Mouse (Mus musculus): ENCODE measurements around the gene Zfyve1. TPM values are rescaled to one million over a fixed set of nuclear protein-coding genes. Genes with fewer than 3 reads are reported as not detected.

Zfyve1 gene
- polyA plus RNA-seq, 1 experiment from 2014 or later = 27.5 TPM

DNA sequence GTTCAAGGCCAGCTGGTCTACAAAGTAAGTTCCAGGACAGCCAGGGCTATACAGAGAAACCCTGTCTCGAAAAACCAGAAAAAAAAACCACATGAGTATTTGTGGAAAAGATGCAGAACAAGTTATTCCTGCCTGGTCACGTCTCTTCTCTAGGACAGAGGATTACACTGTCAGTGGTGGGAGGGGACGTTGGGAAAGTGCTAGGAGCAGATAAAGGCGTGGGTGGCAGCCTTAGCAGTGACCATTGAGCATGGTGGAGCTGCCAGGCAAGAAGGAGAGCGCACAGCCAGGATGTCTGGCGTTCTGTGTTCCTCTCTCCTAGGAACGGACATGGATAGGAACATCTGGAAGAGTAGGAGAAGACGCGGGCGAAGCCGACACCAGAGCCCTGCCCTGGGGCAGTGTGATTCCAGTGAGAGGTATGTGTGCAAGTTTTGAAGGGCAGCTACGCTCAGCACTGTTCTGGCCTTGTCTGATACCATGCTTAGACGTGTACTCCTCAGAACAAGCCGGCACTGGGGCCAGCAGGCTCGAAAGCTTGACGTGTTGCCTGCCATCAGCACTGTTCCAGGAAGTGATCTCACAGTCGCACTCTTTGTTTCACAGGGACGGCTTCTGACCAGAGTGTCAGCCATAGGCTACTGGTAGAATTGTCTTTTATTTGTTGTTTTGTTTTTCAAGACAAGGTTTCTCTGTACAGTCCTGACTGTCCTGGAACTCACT lies 71.0 kb downstream of the Zfyve1 start:
- no peaks in the 10 kb centered on the region for H3K9me3 ChIP-seq (ENCODE audit: control insufficient read depth, low read length)
- no peak overlapping the region for H3K27ac ChIP-seq (replicated peaks; ENCODE audit: low read depth, low read length)
- H3K4me1 ChIP-seq (ENCODE audit: control insufficient read depth, insufficient read depth, low read length) = peaks cover 9% of the 10 kb centered on the region
- no peak overlapping the region for H3K4me2 ChIP-seq (ENCODE audit: low read length)
- 86% methylated on average over 18 of the region's 18 CpGs for WGBS
- DNase-seq = no peak
- no peaks in the 10 kb centered on the region for H3K27me3 ChIP-seq (ENCODE audit: control insufficient read depth, insufficient read depth, low read length)
- no peak for ATAC-seq (ENCODE audit: low FRiP score, low TSS enrichment)
- H3K4me3 ChIP-seq (replicated peaks; ENCODE audit: low read depth, low read length) = no peak overlapping the region
- H3K9ac ChIP-seq (replicated peaks; ENCODE audit: low read length) = no peak overlapping the region
- peaks cover 13% of the 10 kb centered on the region; the same call in 1 of the 2 replicates for H3K36me3 ChIP-seq (ENCODE audit: control insufficient read depth, insufficient read depth, low read length)

DNA sequence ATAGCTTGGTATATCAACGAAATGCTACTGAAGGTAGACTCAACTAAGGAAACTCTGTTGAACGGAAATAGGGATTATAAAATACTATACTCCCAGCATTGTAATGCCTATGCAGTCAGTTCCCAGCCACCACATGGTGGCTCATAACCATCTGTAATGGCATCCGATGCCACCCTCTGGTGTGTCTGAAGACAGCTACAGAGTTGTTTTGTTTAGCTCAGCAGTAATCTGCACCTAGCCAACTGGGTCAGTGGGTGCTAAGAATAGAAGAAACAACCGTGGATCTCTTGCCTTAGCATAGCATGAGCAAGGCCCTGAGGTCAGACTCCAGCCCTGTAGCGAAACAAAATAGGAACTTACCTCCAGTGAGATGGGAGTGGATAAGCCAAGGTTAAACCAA lies 72.7 kb downstream of the Zfyve1 start:
- Histone ChIP-seq H3K9me3 (ENCODE audit: control insufficient read depth, low read length) (no peaks in the 10 kb centered on the region), H3K27ac (replicated peaks; ENCODE audit: low read depth, low read length) (no peak overlapping the region), H3K4me3 (replicated peaks; ENCODE audit: low read depth, low read length) (no peak overlapping the region), H3K4me1 (ENCODE audit: control insufficient read depth, insufficient read depth, low read length) (peaks cover 12% of the 10 kb centered on the region), H3K4me2 (ENCODE audit: low read length) (no peak overlapping the region), H3K27me3 (ENCODE audit: control insufficient read depth, insufficient read depth, low read length) (no peaks in the 10 kb centered on the region), H3K36me3 (ENCODE audit: control insufficient read depth, insufficient read depth, low read length) (peaks cover 5% of the 10 kb centered on the region; the same call in 1 of the 2 replicates), H3K9ac (replicated peaks; ENCODE audit: low read length) (no peak overlapping the region)
- no peak for ATAC-seq (ENCODE audit: low FRiP score, low TSS enrichment)
- no peak for DNase-seq
- WGBS = 86% methylated on average over 5 of the region's 5 CpGs

DNA sequence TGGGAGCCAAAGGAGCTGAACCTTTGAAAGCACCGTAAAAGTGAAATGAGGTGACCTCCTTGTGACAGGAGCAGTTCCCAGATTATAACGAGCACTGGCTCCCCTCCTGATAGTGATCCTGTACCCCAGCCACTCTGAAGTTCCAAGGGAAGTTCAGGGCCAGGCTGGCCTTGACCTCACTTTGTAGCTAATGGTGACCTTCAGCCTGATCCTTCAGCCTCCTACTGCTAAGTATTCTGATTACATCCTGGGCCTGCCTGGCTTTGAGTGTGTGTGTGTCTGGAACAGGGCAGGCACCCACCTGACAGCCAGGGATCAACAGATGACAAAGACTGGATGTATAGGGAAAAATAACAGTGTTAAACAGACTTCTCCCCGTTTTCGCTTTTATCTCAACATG lies 73.1 kb downstream of the Zfyve1 start:
- no peak overlapping the region for H3K27ac ChIP-seq (replicated peaks; ENCODE audit: low read depth, low read length)
- no peak overlapping the region for H3K4me2 ChIP-seq (ENCODE audit: low read length)
- ATAC-seq (ENCODE audit: low FRiP score, low TSS enrichment) = no peak
- H3K9me3 ChIP-seq (ENCODE audit: control insufficient read depth, low read length) = no peaks in the 10 kb centered on the region
- no peak overlapping the region for H3K9ac ChIP-seq (replicated peaks; ENCODE audit: low read length)
- peaks cover 5% of the 10 kb centered on the region; the same call in 1 of the 2 replicates for H3K36me3 ChIP-seq (ENCODE audit: control insufficient read depth, insufficient read depth, low read length)
- WGBS = 81% methylated on average over 4 of the region's 4 CpGs
- H3K4me1 ChIP-seq (ENCODE audit: control insufficient read depth, insufficient read depth, low read length) = peaks cover 12% of the 10 kb centered on the region
- no peaks in the 10 kb centered on the region for H3K27me3 ChIP-seq (ENCODE audit: control insufficient read depth, insufficient read depth, low read length)
- no peak overlapping the region for H3K4me3 ChIP-seq (replicated peaks; ENCODE audit: low read depth, low read length)
- no peak for DNase-seq

DNA sequence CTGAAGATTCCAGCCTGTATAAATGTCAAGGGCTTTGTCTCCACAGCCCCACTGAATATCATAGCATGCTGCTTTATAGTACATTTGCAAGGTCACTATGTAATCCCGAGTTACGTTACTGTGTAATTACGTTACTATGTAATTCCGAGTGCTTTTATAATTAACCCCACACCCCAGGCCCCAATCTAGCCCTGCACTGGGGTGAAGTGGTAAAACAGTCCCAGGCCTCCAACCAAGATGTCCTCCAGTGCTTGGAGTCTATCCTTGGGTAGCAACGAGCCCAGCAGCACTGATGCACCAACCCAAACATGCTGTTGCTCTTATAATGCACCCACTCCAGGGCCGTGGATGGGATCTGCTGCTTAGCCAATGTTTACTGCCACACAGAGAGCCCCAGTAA lies 74.0 kb downstream of the Zfyve1 start:
- 90% methylated on average over 6 of the region's 6 CpGs for WGBS
- no peak overlapping the region for H3K4me2 ChIP-seq (ENCODE audit: low read length)
- no peak for ATAC-seq (ENCODE audit: low FRiP score, low TSS enrichment)
- no peak overlapping the region for H3K4me3 ChIP-seq (replicated peaks; ENCODE audit: low read depth, low read length)
- no peak overlapping the region for H3K27ac ChIP-seq (replicated peaks; ENCODE audit: low read depth, low read length)
- peaks cover 12% of the 10 kb centered on the region for H3K4me1 ChIP-seq (ENCODE audit: control insufficient read depth, insufficient read depth, low read length)
- no peaks in the 10 kb centered on the region for H3K27me3 ChIP-seq (ENCODE audit: control insufficient read depth, insufficient read depth, low read length)
- no peaks in the 10 kb centered on the region for H3K9me3 ChIP-seq (ENCODE audit: control insufficient read depth, low read length)
- no peak overlapping the region for H3K9ac ChIP-seq (replicated peaks; ENCODE audit: low read length)
- peaks cover 5% of the 10 kb centered on the region; the same call in 1 of the 2 replicates for H3K36me3 ChIP-seq (ENCODE audit: control insufficient read depth, insufficient read depth, low read length)
- DNase-seq = no peak

DNA sequence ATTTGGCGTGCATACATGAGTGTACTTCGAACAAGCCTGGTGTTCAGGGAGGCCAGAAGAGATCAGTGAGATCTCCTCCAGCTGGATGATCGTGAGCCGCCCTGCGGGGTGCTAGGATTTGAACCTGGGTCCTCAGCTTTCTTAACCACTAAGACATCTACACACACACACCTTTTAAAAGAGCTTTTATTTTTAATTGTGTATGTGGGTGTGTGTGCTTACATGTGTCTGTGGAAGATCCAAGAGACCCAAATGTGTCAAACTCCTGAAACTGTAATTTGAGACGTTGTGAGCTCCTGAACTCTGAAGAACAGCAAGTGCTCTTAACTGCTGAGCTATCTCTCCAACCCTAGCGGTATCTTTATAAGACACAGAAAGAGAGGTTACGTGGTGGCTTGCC lies 75.9 kb downstream of the Zfyve1 start:
- ATAC-seq (ENCODE audit: low FRiP score, low TSS enrichment) (no peak), DNase-seq (no peak)
- H3K36me3 ChIP-seq (ENCODE audit: control insufficient read depth, insufficient read depth, low read length) = no peaks in the 10 kb centered on the region
- H3K9me3 ChIP-seq (ENCODE audit: control insufficient read depth, low read length) = no peaks in the 10 kb centered on the region
- 54% methylated on average over 8 of the region's 8 CpGs for WGBS
- no peak overlapping the region for H3K27ac ChIP-seq (replicated peaks; ENCODE audit: low read depth, low read length)
- peaks cover 12% of the 10 kb centered on the region for H3K4me1 ChIP-seq (ENCODE audit: control insufficient read depth, insufficient read depth, low read length)
- H3K4me3 ChIP-seq (replicated peaks; ENCODE audit: low read depth, low read length) = peak overlapping the region; percentile 71
- H3K27me3 ChIP-seq (ENCODE audit: control insufficient read depth, insufficient read depth, low read length) = no peaks in the 10 kb centered on the region
- peak overlapping the region; percentile 70 for H3K4me2 ChIP-seq (ENCODE audit: low read length)
- H3K9ac ChIP-seq (replicated peaks; ENCODE audit: low read length) = peak overlapping the region; percentile 78

DNA sequence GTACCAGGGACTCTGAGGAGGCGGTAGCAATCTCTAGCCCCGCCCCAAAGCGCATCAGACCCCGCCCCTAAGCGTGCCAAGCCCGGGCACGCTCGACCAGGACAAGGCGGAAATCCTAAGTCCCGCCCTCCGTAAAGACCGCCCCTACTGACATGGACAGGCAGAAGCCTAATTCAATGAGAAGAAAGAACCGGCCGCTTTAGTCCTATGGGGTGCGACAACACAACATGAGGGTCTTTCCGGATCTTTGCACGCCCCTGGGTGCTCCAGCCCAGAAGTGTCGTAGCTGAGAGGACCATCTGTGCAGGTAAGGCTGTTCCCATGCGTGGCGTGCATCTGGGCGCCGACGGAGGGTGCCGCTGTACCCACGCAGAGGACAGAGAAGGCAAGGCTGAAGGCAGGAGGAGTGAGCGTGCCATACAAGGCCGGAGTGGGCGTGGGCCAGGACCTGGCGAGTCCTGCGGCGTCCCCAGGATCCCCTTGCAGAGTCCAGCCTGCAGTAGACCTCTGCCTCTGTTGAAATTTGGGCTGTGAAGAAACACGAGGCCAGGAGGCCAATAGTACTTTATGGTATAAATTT lies 76.6 kb downstream of the Zfyve1 start, which contains the start of gene Dcaf4:
Dcaf4 (plus strand) TSS at position 156 of the 580 bp plus-strand sequence.
- peak; percentile 95 for DNase-seq
- H3K27ac ChIP-seq (replicated peaks; ENCODE audit: low read depth, low read length) = peak within 1 kb of the TSS; percentile 77
- H3K9me3 ChIP-seq (ENCODE audit: control insufficient read depth, low read length) = no peaks in the 10 kb centered on the region
- ATAC-seq (ENCODE audit: low FRiP score, low TSS enrichment) = peak; percentile 99
- H3K36me3 ChIP-seq (ENCODE audit: control insufficient read depth, insufficient read depth, low read length) = no peaks in the 10 kb centered on the region
- peak within 1 kb of the TSS; percentile 70 for H3K4me2 ChIP-seq (ENCODE audit: low read length)
- no peaks in the 10 kb centered on the region for H3K27me3 ChIP-seq (ENCODE audit: control insufficient read depth, insufficient read depth, low read length)
- peak within 1 kb of the TSS; percentile 78 for H3K9ac ChIP-seq (replicated peaks; ENCODE audit: low read length)
- under 1% methylated on average over 32 of the region's 32 CpGs for WGBS
- peaks cover 12% of the 10 kb centered on the region for H3K4me1 ChIP-seq (ENCODE audit: control insufficient read depth, insufficient read depth, low read length)
- peak within 1 kb of the TSS; percentile 71 for H3K4me3 ChIP-seq (replicated peaks; ENCODE audit: low read depth, low read length)

DNA sequence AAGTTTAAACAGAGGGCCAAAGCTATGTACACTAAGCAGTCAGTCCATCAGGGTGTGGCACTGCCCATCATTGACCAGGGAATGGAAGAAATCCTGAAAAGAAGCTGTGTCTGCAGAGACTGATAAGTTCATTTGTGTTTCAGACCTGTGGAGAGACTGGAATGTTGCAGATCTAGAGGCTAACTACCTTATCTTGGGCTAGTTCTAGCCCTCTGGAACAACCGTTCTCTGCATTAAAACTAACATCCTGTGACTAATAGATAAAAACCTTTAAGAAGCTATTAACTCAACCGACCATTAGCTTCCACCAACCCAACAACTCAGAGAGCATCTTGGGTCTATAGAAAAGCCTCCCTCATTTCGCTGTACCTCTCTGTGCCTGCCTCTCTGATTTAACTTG lies 79.4 kb downstream of the Zfyve1 start:
- Histone ChIP-seq H3K9ac (replicated peaks; ENCODE audit: low read length) (no peak overlapping the region), H3K27me3 (ENCODE audit: control insufficient read depth, insufficient read depth, low read length) (no peaks in the 10 kb centered on the region), H3K4me2 (ENCODE audit: low read length) (no peak overlapping the region), H3K9me3 (ENCODE audit: control insufficient read depth, low read length) (no peaks in the 10 kb centered on the region), H3K4me3 (replicated peaks; ENCODE audit: low read depth, low read length) (no peak overlapping the region), H3K27ac (replicated peaks; ENCODE audit: low read depth, low read length) (no peak overlapping the region), H3K4me1 (ENCODE audit: control insufficient read depth, insufficient read depth, low read length) (peaks cover 16% of the 10 kb centered on the region), H3K36me3 (ENCODE audit: control insufficient read depth, insufficient read depth, low read length) (no peaks in the 10 kb centered on the region)
- ATAC-seq (ENCODE audit: low FRiP score, low TSS enrichment) (no peak), DNase-seq (no peak)
- WGBS = 90% methylated on average over 3 of the region's 3 CpGs

DNA sequence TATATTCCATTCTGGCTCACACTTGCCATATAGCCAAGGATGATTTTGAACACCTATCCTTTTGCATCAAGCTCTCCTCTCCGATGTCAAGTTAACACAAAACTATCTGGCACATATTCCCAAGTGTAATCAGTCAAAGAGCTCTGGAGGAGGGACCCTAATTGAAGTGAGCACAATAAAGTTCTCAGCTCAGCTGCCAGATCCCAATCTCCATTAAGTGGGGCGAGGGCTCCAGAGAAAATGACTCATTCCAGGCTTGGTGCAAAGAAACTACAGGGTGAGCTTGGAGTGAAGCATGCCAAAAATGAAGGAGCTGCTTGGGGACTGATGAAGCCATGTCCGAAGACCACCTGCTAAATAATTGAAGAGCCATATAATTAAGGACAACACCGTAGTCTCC lies 82.8 kb downstream of the Zfyve1 start:
- Histone ChIP-seq H3K27me3 (ENCODE audit: control insufficient read depth, insufficient read depth, low read length) (no peaks in the 10 kb centered on the region), H3K4me3 (replicated peaks; ENCODE audit: low read depth, low read length) (no peak overlapping the region), H3K4me1 (ENCODE audit: control insufficient read depth, insufficient read depth, low read length) (0 out of 2 replicates have a peak, but pooled peaks cover 4% of the 10 kb centered on the region), H3K9me3 (ENCODE audit: control insufficient read depth, low read length) (no peaks in the 10 kb centered on the region), H3K4me2 (ENCODE audit: low read length) (no peak overlapping the region), H3K36me3 (ENCODE audit: control insufficient read depth, insufficient read depth, low read length) (no peaks in the 10 kb centered on the region), H3K27ac (replicated peaks; ENCODE audit: low read depth, low read length) (no peak overlapping the region), H3K9ac (replicated peaks; ENCODE audit: low read length) (no peak overlapping the region)
- DNase-seq (no peak), ATAC-seq (ENCODE audit: low FRiP score, low TSS enrichment) (no peak)
- 59% methylated on average over 4 of the region's 4 CpGs for WGBS

DNA sequence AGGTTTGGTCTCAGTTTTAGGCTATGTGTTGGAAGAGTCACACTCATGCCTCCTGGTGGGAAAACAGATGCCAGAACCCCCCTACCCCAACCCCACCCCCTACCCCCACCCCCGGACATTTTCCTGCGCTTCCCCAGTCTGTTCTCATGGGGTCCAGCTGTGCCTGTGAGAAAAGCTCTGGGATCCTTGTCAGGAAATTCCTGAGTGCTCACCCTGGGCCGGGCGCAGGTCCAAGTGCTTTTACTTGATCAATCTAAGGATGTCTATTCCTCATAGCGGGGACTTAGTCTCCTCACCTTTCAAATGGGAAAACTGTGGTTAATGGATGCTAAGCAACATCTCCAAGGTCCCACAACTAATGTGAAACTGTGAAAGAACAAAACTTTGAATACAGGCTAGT lies 83.8 kb downstream of the Zfyve1 start:
- DNase-seq = no peak
- no peaks in the 10 kb centered on the region for H3K27me3 ChIP-seq (ENCODE audit: control insufficient read depth, insufficient read depth, low read length)
- no peak for ATAC-seq (ENCODE audit: low FRiP score, low TSS enrichment)
- H3K4me2 ChIP-seq (ENCODE audit: low read length) = no peak overlapping the region
- 0 out of 2 replicates have a peak overlapping the region, but pooled peaks have one; percentile 37 for H3K27ac ChIP-seq (replicated peaks; ENCODE audit: low read depth, low read length)
- 0 out of 2 replicates have a peak, but pooled peaks cover 4% of the 10 kb centered on the region for H3K4me1 ChIP-seq (ENCODE audit: control insufficient read depth, insufficient read depth, low read length)
- no peaks in the 10 kb centered on the region for H3K9me3 ChIP-seq (ENCODE audit: control insufficient read depth, low read length)
- H3K36me3 ChIP-seq (ENCODE audit: control insufficient read depth, insufficient read depth, low read length) = no peaks in the 10 kb centered on the region
- H3K4me3 ChIP-seq (replicated peaks; ENCODE audit: low read depth, low read length) = no peak overlapping the region
- H3K9ac ChIP-seq (replicated peaks; ENCODE audit: low read length) = no peak overlapping the region
- 39% methylated on average over 5 of the region's 5 CpGs for WGBS
